Mouse (Mus musculus) CH12.LX (cell line): ENCODE results near the gene Scand1.

Experiments
- BHLHE40 ChIP-seq: IDR thresholded peaks from 2 replicates; pipeline ENCODE4 v1.6.1; 2011; ENCODE audit warnings: mild to moderate bottlenecking, low read depth, low read length, improper control_type of control experiment
- CHD2 ChIP-seq: IDR thresholded peaks from 2 replicates; pipeline ENCODE4 v1.6.1; 2011; ENCODE audit warnings: low read length, improper control_type of control experiment
- CTCF ChIP-seq, 2 experiments: IDR thresholded peaks in 1 of 2; conservative IDR thresholded peaks in 1 of 2; 2 replicates each; pipeline ENCODE4 v1.5.1; 2011 to 2012; ENCODE audit warnings: low read depth in 2 of 2, low read length in 2 of 2, improper control_type of control experiment in 1 of 2, inconsistent platforms in 1 of 2, mild to moderate bottlenecking in 1 of 2, moderate library complexity in 1 of 2
- EP300 ChIP-seq: IDR thresholded peaks from 2 replicates; pipeline ENCODE4 v1.6.1; 2011; ENCODE audit warnings: low read length, improper control_type of control experiment
- HCFC1 ChIP-seq: IDR thresholded peaks from 2 replicates; pipeline ENCODE4 v1.6.1; 2012; ENCODE audit warnings: low read depth, mild to moderate bottlenecking, inconsistent platforms, low read length, improper control_type of control experiment
- JUND ChIP-seq: conservative IDR thresholded peaks from 2 replicates; pipeline ENCODE4 v1.6.1; 2011; ENCODE audit warnings: low read depth, low read length, improper control_type of control experiment
- MAX ChIP-seq: IDR thresholded peaks from 2 replicates; pipeline ENCODE4 v1.6.1; 2011; ENCODE audit warnings: low read length, improper control_type of control experiment
- POLR2A ChIP-seq: IDR thresholded peaks from 2 replicates; pipeline ENCODE4 v1.6.1; 2011; ENCODE audit warnings: low read depth, mild to moderate bottlenecking, improper control_type of control experiment, low read length
- RCOR1 ChIP-seq: conservative IDR thresholded peaks from 2 replicates; pipeline ENCODE4 v1.6.1; 2012; ENCODE audit warnings: low read depth, mild to moderate bottlenecking, inconsistent platforms, low read length, improper control_type of control experiment
- SIN3A ChIP-seq: IDR thresholded peaks from 2 replicates; pipeline ENCODE4 v1.6.1; 2012; ENCODE audit warnings: low read length, improper control_type of control experiment, inconsistent platforms

DNA sequence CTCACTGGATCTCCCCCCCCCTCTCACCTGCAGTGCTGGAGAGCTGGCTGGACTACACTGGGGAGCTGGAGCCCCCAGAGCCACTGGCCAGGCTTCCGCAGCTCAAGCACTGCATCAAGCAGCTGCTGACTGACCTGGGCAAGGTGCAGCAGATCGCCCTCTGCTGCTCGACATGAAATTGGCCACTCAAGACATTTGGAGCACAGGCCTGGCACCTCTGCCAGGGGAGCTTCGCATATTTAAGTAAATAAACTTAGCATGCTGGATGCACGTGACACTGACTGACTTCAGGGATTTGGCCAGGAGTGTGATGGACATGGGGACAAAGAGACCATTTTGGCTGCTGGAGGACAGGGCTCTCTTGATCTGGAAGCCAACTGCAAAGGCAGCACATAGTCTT, 5.2 kb downstream of the Scand1 start:
- TF ChIP-seq CHD2: no peak
- TF ChIP-seq CTCF (conservative IDR thresholded peaks at IDR 0.05 in 1 of 2, IDR thresholded peaks at IDR 0.05 in 1 of 2; ENCODE audit: low read depth in 2 of 2, low read length in 2 of 2): peak in 1 of 2 experiments; percentile 57; a peak in 2 of 4 replicates
- TF ChIP-seq MAX: no peak
- TF ChIP-seq EP300: no peak
- TF ChIP-seq RCOR1: no peak
- no peak for TF ChIP-seq HCFC1
- TF ChIP-seq BHLHE40: no peak
- TF ChIP-seq JUND: no peak
- no peak for TF ChIP-seq POLR2A
- TF ChIP-seq SIN3A: no peak
